Mouse (Mus musculus) gastrocnemius, adult 8-10 months (tissue): ENCODE results near the gene Wdr78. TPM values are rescaled to one million over a fixed set of nuclear protein-coding genes. Genes with fewer than 3 reads are reported as not detected.

ENCODE experiments used
- DNase-seq, 2 experiments: peaks; one replicate each; pipeline ENCODE4 v3.0.0; 2022; ENCODE audit warnings: low spot score in 2 of 2
- total RNA-seq, 4 experiments: library from RNA; stranded (reverse); gene quantifications; 2 replicates each; pipeline ENCODE4 v1.2.4; 2022

Wdr78 gene
- under 1 TPM; 0.38 to 0.75 (median 0.47) TPM for total RNA-seq

DNA sequence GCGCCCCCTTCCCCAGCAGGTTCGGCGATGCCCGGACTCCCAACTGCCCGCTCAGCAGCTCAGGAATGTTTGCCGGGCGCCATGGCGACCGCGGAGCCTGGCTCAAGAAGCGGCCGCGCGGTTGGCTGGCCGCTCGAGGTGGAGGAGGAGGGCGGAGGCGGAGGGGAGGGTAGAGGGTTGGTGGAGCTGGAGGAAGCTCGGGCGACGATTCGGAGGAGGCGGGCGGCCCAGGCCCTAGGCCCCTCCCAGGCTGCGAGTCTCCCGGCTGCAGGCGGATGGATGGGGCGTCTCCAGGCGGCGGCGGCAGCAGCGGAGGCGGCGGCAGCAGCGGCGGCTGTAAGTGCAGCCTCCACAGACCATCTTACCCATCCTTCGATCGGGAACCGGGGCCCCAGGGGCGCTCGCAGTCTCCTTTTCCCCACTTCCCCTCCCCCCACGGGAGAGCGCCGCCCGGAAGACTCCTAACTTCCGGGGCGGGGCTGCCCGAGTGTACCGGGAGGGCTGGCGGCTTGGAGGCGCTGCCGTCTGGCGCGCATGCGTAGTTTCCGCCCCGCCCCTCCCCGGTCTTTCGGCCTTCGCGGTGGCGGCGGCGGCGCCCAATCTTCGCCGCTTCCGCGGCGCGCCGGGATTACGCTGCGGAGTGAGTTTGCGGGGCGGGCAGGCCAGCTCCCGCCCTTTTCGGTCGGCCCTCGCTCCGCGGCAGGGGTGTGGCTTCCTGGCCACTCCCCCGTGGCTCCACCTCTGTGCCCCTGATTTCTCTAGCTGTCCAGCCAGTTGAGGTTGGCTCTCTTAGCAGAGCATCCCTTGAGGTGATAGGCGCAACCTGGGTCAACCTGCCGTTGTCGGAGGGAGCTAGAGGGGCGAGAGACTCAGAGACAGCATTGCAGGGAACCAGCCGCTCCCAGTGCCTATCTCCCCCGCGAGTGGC is at the start of gene Wdr78, which contains the start of gene Mier1:
Gene Wdr78 (minus strand): TSS at position 372 of the 928 bp plus-strand sequence.
Gene Mier1 (plus strand): TSS at position 207 of the 928 bp plus-strand sequence.
- peak; percentile 92 to 95 for DNase-seq

GRCm38 (mm10) chr4:103158781-103159180 is 44.4 kb upstream of the Wdr78 start:
- no peak for DNase-seq

GRCm38 (mm10) chr4:103151946-103152345 is 37.6 kb upstream of the Wdr78 start:
- no peak for DNase-seq

GRCm38 (mm10) chr4:103146339-103146738 is 32.0 kb upstream of the Wdr78 start:
- DNase-seq = peak; percentile 22 to 44

DNA sequence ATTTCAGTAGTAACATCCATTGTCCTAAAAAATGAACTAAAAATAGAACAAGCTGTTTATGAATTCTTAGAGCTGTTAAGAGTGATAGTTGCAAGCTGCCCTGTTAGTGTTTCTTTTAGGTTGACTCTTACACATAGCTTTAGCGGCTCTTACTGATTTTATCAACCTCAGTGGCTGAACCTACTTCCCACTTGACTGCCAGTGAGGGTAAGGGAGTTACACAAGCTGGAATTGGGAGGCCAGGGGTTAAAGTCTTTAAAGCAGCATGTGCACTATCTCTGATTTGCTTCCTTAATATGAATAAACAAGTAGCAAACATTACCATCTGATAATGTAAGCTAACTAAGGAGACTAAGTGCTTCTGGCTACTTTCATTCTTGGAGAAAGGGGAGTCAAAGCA is 22.6 kb upstream of the Wdr78 start:
- DNase-seq = no peak

GRCm38 (mm10) chr4:103126533-103126932 is 12.2 kb upstream of the Wdr78 start:
- no peak for DNase-seq

DNA sequence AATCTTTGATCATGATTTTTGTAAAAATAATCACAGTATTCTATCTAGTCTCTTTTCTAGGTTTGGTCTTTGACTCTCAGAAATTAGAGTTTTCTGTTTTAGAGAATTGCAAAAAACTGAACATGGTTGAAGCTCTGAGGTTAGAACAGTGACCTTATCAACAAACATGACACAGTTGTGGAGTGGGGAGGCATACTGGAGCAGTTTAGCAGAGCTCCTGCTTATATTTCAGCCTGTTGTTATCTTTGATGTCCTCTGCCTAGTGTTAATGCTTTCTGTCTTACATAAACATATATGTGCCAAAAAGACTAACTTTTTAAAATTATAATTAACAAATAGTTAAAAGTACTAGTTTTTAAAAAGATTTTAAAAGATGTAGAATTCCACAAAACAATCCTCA is 9.3 kb upstream of the Wdr78 start:
- DNase-seq = no peak

DNA sequence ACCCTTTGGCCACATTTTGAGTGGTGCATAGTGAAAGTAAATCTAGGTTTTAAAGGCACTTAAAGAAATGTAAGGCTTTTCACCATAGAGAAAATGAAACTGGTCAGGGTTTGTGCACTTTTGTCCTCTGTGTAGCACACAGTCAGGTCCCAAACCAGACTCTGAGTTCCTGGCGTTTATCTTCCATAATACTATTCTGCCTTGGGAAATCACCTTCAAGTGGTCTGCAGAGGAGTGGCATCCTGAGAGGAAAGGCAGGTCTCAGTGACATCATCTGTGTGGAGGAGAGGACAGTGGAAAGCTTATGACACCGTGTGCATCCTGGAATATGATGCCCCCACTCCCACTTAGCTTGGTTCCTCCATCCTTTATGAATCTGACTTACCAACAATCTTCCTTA is 8.7 kb upstream of the Wdr78 start:
- no peak for DNase-seq

- DNase-seq = no peak
These were observed 6.6 kb upstream of the Wdr78 start for GRCm38 (mm10) chr4:103120874-103121389.

GRCm38 (mm10) chr4:103120395-103120794 is 6.0 kb upstream of the Wdr78 start:
- DNase-seq = no peak

GRCm38 (mm10) chr4:103120028-103120384 is 5.7 kb upstream of the Wdr78 start:
- no peak for DNase-seq

GRCm38 (mm10) chr4:103119229-103120027 is 5.1 kb upstream of the Wdr78 start:
- DNase-seq = peak; percentile 71 to 81

DNA sequence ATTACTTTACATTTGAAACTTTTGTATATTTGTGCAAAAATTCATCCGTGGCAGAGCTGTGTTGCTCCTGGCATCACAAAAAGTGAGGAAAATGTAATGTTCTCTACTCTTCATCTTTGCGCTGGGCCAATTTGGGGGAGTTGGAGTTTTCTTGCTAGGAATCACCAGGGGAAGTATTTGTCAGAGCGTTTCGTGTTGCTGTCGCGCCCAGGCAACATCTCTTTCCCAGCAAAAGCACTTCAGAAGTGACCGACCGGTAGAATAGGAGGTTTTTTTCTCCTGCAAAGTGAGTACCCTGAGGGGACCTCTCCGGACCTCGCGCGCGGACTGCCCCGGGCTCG is 4.5 kb upstream of the Wdr78 start:
- no peak for DNase-seq

GRCm38 (mm10) chr4:103113402-103113801 is 953 bp downstream of the Wdr78 start:
- DNase-seq = no peak

DNA sequence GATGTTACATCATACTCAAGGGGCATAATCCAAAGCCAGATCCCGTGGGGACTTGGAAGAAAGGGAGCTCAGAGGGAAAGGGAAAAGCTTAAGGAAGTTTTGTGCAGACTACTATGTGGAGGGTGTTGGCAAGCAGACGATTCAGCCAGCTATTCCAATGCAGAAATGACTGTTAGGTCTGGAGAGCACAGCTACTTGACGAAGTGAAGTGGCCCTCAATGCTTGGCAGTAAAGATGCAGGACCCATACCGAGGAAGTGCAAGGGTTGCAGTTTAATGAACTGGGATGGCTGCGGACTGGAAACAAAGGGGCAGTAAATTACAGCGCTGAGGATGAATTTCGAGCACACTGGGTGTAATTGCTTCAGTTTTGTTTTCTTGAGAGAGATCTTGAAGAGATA is 1.7 kb downstream of the Wdr78 start:
- DNase-seq = no peak

DNA sequence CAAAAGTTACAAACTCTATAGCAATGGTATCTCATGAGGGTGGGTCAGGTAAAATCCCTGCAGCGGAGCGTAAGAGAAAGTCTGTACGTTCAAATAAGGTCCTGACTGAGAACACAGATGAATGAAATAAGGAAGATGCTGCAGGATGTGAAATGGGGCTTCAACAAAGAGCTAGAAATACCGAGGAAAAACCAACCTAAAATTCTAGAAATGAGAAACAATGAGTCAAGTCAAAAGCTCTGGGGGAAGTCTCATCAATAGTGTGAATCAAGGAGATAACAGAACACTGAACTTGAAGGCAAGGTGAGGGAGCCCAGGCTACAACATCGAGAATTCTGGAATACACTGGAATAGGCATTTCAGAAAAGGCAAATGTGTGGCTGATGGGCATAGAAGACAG is 15.8 kb downstream of the Wdr78 start:
- no peak for DNase-seq

DNA sequence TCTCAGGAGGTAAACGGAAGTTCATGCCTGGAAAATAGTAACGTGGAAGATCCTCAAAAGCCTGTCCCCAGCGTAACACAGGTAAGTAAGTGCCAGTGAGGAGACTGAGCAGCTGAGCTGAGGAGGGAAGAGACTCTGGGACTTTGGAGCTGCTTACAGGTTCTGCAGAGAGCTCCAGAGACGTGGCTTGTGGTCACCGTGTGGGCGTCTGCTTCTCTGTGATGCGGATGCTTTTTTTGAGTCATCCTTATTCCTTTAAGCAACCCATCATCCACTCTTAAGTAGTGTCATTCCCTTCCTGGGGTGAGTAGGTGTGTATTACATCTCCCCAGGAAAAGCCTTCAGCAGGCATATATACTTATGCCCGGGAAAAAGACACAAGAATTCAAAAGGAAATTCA is 18.4 kb downstream of the Wdr78 start:
- DNase-seq = no peak

DNA sequence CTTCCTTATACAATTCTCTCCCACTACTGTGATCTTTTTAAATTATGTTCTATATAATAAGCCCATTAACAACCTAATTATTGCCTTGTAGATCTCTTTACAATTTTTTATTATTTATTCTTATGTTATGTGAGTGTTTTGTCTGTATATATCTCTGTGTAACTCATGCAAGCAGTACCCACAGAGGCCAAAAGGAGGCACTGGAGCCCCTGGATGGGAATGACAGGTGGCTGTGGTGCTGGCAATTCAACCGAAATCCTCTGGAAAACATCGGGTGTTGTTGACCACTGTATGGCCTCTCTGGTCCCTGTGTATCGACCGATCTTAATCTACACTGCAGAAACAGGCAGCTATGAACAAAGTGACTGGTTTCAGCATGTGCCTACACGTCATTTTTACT is 29.1 kb downstream of the Wdr78 start:
- DNase-seq = no peak

GRCm38 (mm10) chr4:103070631-103071030 is 43.7 kb downstream of the Wdr78 start:
- DNase-seq = no peak

DNA sequence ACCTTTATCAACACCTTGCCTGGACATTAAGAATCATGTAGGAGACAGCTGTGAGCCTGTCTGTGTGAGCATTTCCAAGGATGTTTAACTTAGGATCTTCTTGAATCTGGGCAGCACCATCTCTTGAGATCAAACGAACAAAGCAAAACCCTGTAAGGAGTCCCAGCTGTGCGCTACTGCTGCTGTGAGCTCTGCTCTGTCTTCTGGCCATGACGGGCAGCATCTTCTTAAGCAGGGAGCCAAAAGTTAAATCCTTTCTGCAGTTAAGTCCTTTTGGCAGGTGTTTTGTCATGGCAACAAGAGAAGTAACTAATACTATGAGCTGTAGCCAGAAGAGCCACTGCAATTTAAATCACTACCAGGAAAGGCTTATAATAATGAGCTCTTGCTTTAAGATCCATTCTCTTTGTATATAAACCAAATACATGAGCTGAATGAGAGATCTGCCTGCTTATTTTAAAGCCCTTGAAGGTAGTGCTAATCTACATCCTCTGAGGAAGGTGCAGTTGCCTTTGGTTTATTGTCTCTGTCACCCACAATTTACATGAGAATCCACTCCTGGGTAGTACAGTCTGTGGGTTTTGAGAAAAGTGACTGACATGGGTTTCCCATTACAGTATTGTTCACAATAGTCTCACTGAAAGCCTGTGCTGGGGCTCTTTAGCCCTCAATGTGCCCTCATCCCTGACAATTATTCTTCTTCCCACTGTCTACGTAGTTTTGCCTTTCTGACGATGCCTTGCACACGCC is 46.3 kb downstream of the Wdr78 start:
- DNase-seq = no peak

GRCm38 (mm10) chr4:103064976-103065375 is 49.4 kb downstream of the Wdr78 start:
- no peak for DNase-seq

- DNase-seq = no peak
These were observed 49.9 kb downstream of the Wdr78 start for GRCm38 (mm10) chr4:103064421-103064820.
